Mouse (Mus musculus): ENCODE results near the gene Btbd35f19.
"Not testable (repeated sequence)": the region's sequence is repeated elsewhere in the genome, so short reads cannot be mapped to it uniquely, and the experiment has no call there.

Btbd35f19 gene

GRCm38 (mm10) chrX:31383818-31384217 lies at the start of gene Btbd35f19:
TSS of gene Btbd35f19 (minus strand) at chrX:31383918.
- DNase-seq = not testable (repeated sequence)

DNA sequence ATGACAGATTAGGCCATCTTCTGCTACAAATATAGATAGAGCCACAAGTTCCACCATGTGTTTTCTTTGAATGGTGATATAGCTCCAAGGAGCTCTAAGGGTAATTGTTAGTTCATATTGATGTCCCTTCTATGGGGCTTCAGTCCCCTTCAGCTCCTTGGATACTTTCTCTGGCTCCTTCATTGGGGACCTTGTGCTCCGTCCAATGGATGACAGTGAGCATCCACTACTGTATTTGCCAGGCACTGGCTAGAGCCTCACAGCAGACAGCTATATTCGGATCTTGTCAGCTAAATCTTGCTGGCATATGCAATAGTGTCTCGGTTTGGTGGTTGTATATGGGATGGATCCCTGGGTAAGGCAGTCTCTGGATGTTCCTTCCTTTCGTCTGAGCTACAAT lies 41.8 kb downstream of the Btbd35f19 start:
- DNase-seq = not testable (repeated sequence)

- not testable (repeated sequence) for DNase-seq
Measured at GRCm38 (mm10) chrX:31336154-31336553, 47.6 kb downstream of the Btbd35f19 start, which contains the start of gene Btbd35f26. TSS of gene Btbd35f26 (plus strand) at chrX:31336454.

Measured in liver (tissue).